In genomic region chr16:44691561-44692141, GRCm38 (mm10) we compare ENCODE assay signal across 8 mouse cellular contexts. TPM values are rescaled to one million over a fixed set of nuclear protein-coding genes. Genes with fewer than 3 reads are reported as not detected.
A peak's percentile ranks its signal among the peaks of the same experiment; 100 is the strongest.
DNase-seq lines count a peak whose midpoint lies in the region; ATAC-seq and TF ChIP-seq lines count a peak whose summit lies in the region.

No protein-coding gene starts in this region.

- TF ChIP-seq POLR2A in cerebellum, adult 2 months (IDR thresholded peaks at IDR 0.05; ENCODE audit: borderline replicate concordance, insufficient read depth, low read length) = no peak

- H3K4me1 ChIP-seq in embryonic facial prominence, embryonic 12.5 days = peaks cover 46% of the 10 kb centered on the region
- H3K4me1 ChIP-seq in embryonic facial prominence, embryonic 10.5 days = peaks cover 47% of the 10 kb centered on the region
- no peaks in the 10 kb centered on the region for H3K4me1 ChIP-seq in cerebellum, adult 2 months (ENCODE audit: control insufficient read depth, insufficient read depth, low read length)
- 0 out of 2 replicates have a peak, but pooled peaks cover 12% of the 10 kb centered on the region for H3K4me1 ChIP-seq in hindbrain, postnatal 0 days (ENCODE audit: insufficient read depth, low read length)

- no peak overlapping the region for H3K4me3 ChIP-seq in embryonic facial prominence, embryonic 12.5 days
- H3K4me3 ChIP-seq in embryonic facial prominence, embryonic 10.5 days = no peak overlapping the region
- H3K4me3 ChIP-seq in cerebellum, adult 2 months (replicated peaks; ENCODE audit: insufficient read depth, low read depth, low read length) = peak overlapping the region; percentile 43
- H3K4me3 ChIP-seq in hindbrain, postnatal 0 days (ENCODE audit: low read length) = no peak overlapping the region

- no peaks in the 10 kb centered on the region for H3K36me3 ChIP-seq in embryonic facial prominence, embryonic 12.5 days
- no peaks in the 10 kb centered on the region for H3K36me3 ChIP-seq in embryonic facial prominence, embryonic 10.5 days (replicated peaks)
- H3K36me3 ChIP-seq in hindbrain, postnatal 0 days (ENCODE audit: insufficient read depth, low read length) = no peaks in the 10 kb centered on the region

- no peak for ATAC-seq in embryonic facial prominence, embryonic 12.5 days (ENCODE audit: insufficient number of reproducible peaks, insufficient read depth, low FRiP score, low TSS enrichment)
- no peak for ATAC-seq in hindbrain, postnatal 0 days

- WGBS in embryonic facial prominence, embryonic 12.5 days = 59% methylated on average over 17 of the region's 17 CpGs
- WGBS in embryonic facial prominence, embryonic 10.5 days = 67% methylated on average over 17 of the region's 17 CpGs
- 4% methylated on average over 17 of the region's 17 CpGs for WGBS in cerebellum, adult 2 months
- WGBS in hindbrain, postnatal 0 days = 36% methylated on average over 17 of the region's 17 CpGs

- no peak overlapping the region for H3K4me2 ChIP-seq in embryonic facial prominence, embryonic 12.5 days (replicated peaks)
- peak overlapping the region; percentile 38; the same call in 1 of the 2 replicates for H3K4me2 ChIP-seq in hindbrain, postnatal 0 days (ENCODE audit: low read depth, low read length)

- DNase-seq in embryonic facial prominence, embryonic 10.5 days (ENCODE audit: low spot score) = no peak
- peak; percentile 71 to 75 for DNase-seq in cerebellum, adult 2 months
- DNase-seq in gastrocnemius, postnatal 10 days = peak; percentile 71
- peak; percentile 58 for DNase-seq in hindbrain, postnatal 0 days (ENCODE audit: low spot score)
- DNase-seq in layer of hippocampus, postnatal 25 days (ENCODE audit: extremely low spot score in 1 of 2, low spot score in 1 of 2) = peak; percentile 19 to 31
- DNase-seq in lung, postnatal 4 days = peak; percentile 70 to 72
- peak; percentile 4 to 8 for DNase-seq in thymus, adult 18-20 months

- H3K9ac ChIP-seq in embryonic facial prominence, embryonic 12.5 days = no peak overlapping the region
- H3K9ac ChIP-seq in hindbrain, postnatal 0 days (replicated peaks; ENCODE audit: low read length) = no peak overlapping the region

- no peaks in the 10 kb centered on the region for H3K9me3 ChIP-seq in embryonic facial prominence, embryonic 12.5 days
- H3K9me3 ChIP-seq in embryonic facial prominence, embryonic 10.5 days = no peaks in the 10 kb centered on the region
- H3K9me3 ChIP-seq in hindbrain, postnatal 0 days (ENCODE audit: low read length) = no peaks in the 10 kb centered on the region

- 0 out of 2 replicates have a peak overlapping the region, but pooled peaks have one; percentile 31 for H3K27ac ChIP-seq in embryonic facial prominence, embryonic 12.5 days
- no peak overlapping the region for H3K27ac ChIP-seq in embryonic facial prominence, embryonic 10.5 days (replicated peaks)
- H3K27ac ChIP-seq in cerebellum, adult 2 months (ENCODE audit: insufficient read depth, low read length) = peak overlapping the region; percentile 45
- H3K27ac ChIP-seq in hindbrain, postnatal 0 days = no peak overlapping the region

- no peaks in the 10 kb centered on the region for H3K27me3 ChIP-seq in embryonic facial prominence, embryonic 12.5 days
- no peaks in the 10 kb centered on the region; the same call in 1 of the 2 replicates for H3K27me3 ChIP-seq in embryonic facial prominence, embryonic 10.5 days (replicated peaks; ENCODE audit: low read depth, poor library complexity, severe bottlenecking)
- H3K27me3 ChIP-seq in cerebellum, adult 2 months (ENCODE audit: control insufficient read depth, insufficient read depth, low read length) = peaks cover 2% of the 10 kb centered on the region; the same call in 1 of the 2 replicates
- no peaks in the 10 kb centered on the region for H3K27me3 ChIP-seq in hindbrain, postnatal 0 days (ENCODE audit: insufficient read depth, low read length)

- TF ChIP-seq CTCF in cerebellum, adult 2 months (IDR thresholded peaks at IDR 0.05; ENCODE audit: borderline replicate concordance, insufficient read depth, low read depth, low read length) = no peak
- TF ChIP-seq CTCF in hindbrain, postnatal 0 days (IDR thresholded peaks at IDR 0.05; ENCODE audit: low read depth) = no peak

RNA-seq across cellular contexts. Expression of gene Nepro, which starts 32.5 kb away (rescaled TPM):
- polyA plus RNA-seq in embryonic facial prominence, embryonic 12.5 days (2016; fragmentation: Nextera tagmentation; extraction: Ambion mirVana) = 12.6 and 12.9 TPM in 2 replicates
- polyA plus RNA-seq in embryonic facial prominence, embryonic 10.5 days (2016; fragmentation: Nextera tagmentation; extraction: Ambion mirVana) = 13.4 and 14.1 TPM in 2 replicates
- polyA plus RNA-seq in cerebellum, adult 2 months (2012; rRNA removed) = 3.9 and 5.0 TPM in 2 replicates
- 1 to 10 TPM; 4.4 to 5.6 TPM for total RNA-seq in gastrocnemius, postnatal 10 days (2021)
- total RNA-seq in hindbrain, postnatal 0 days (2014; rRNA removed) = 3.3 and 3.5 TPM in 2 replicates
- polyA plus RNA-seq in hindbrain, postnatal 0 days (2015; fragmentation: Nextera tagmentation; extraction: Ambion mirVana) = 3.2 TPM in 2 replicates
- 1 to 10 TPM; 4.1 to 4.9 TPM for total RNA-seq in layer of hippocampus, postnatal 25 days (2021)

RNA-seq across cellular contexts. Expression of gene Gtpbp8, which starts 54.5 kb away (rescaled TPM):
- polyA plus RNA-seq in embryonic facial prominence, embryonic 12.5 days (2016; fragmentation: Nextera tagmentation; extraction: Ambion mirVana) = 28.0 and 33.5 TPM in 2 replicates
- 24.8 and 26.7 TPM in 2 replicates for polyA plus RNA-seq in embryonic facial prominence, embryonic 10.5 days (2016; fragmentation: Nextera tagmentation; extraction: Ambion mirVana)
- 19.2 and 22.5 TPM in 2 replicates for polyA plus RNA-seq in cerebellum, adult 2 months (2012; rRNA removed)
- 10 to 100 TPM; 13.0 to 13.2 TPM for total RNA-seq in gastrocnemius, postnatal 10 days (2021)
- 22.4 and 22.9 TPM in 2 replicates for total RNA-seq in hindbrain, postnatal 0 days (2014; rRNA removed)
- 32.2 and 33.5 TPM in 2 replicates for polyA plus RNA-seq in hindbrain, postnatal 0 days (2015; fragmentation: Nextera tagmentation; extraction: Ambion mirVana)
- total RNA-seq in layer of hippocampus, postnatal 25 days (2021) = 10 to 100 TPM; 23.8 to 29.9 TPM

Comparison
In these comparisons a context has a peak if more than half of its experiments do, and no peak if none do; other contexts are left out.
1. H3K27ac ChIP-seq: peak in embryonic facial prominence, embryonic 12.5 days (single experiment) and cerebellum, adult 2 months (single experiment); none in embryonic facial prominence, embryonic 10.5 days (single experiment) and hindbrain, postnatal 0 days (single experiment).